Mouse (Mus musculus) olfactory bulb, adult 2 months (tissue): ENCODE measurements around the gene Gm17651. TPM values are rescaled to one million over a fixed set of nuclear protein-coding genes. Genes with fewer than 3 reads are reported as not detected.
A peak's percentile ranks its signal among the peaks of the same experiment; 100 is the strongest.

Experiments
- H3K27ac ChIP-seq: fragments of 200-500 bp; 2 replicates; pipeline ENCODE4 v1.5.1; 2012; ENCODE audit warnings: low read depth, low read length; ENCODE audit not compliant: insufficient read depth
- H3K4me1 ChIP-seq: fragments of 200-500 bp; 2 replicates; pipeline ENCODE4 v1.6.1; 2012; ENCODE audit warnings: low read length; ENCODE audit not compliant: control insufficient read depth, insufficient read depth
- H3K4me3 ChIP-seq: fragments of 200-500 bp; 2 replicates; pipeline ENCODE4 v1.5.1; 2012; ENCODE audit warnings: mild to moderate bottlenecking, low read depth, low read length, moderate library complexity; ENCODE audit not compliant: insufficient read depth
- CTCF ChIP-seq: fragments of 200-500 bp; IDR thresholded peaks from 2 replicates; pipeline ENCODE4 v1.5.1; 2012; ENCODE audit warnings: low read depth, mild to moderate bottlenecking, low read length, moderate library complexity; ENCODE audit not compliant: insufficient read depth
- POLR2A ChIP-seq: fragments of 200-500 bp; IDR thresholded peaks from 2 replicates; pipeline ENCODE4 v1.6.1; 2012; ENCODE audit warnings: mild to moderate bottlenecking, low read depth, low read length, moderate library complexity; ENCODE audit not compliant: insufficient read depth
- WGBS: fragments of 180-500 bp; shearing (Covaris S2); methylation state at CpG from one replicate; pipeline ENCODE4 v1.1.7; 2018; 5-methylcytosine and 5-hydroxymethylcytosine counted together
- polyA plus RNA-seq: library from polyadenylated mRNA; stranded (reverse); fragments of >200 nt; gene quantifications from 2 replicates; pipeline ENCODE4 v1.2.4, GENCODE M21; 2012; ENCODE audit warnings: low replicate concordance; ENCODE audit not compliant: missing spikeins, insufficient read depth, insufficient read length

Gm17651 gene
- polyA plus RNA-seq = not detected in 2 replicates

DNA sequence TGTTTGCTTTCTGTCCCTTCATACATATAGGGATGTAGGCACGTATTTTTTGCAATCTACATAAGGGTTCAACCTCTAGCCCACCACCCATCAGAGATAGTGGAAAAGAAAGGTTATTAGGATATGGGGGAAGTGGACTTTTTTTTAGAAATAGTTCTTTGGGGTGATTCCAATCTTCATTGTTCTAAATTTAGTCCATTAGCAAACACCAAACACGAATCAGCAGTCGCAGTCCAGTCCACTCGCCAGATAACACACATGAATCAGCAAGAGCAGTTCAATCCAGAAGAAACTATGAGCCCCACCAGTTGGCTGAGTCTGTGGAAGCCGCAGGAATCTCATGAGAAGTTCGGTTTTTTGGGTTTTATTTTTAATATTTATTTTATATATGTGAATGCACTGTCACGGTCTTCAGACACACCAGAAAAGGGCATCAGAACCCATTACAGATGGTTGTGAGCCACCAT is at the start of gene Gm17651:
Gm17651 (minus strand) TSS at position 51 of the 467 bp plus-strand sequence.
- H3K27ac ChIP-seq = no peak within 1 kb of the TSS
- H3K4me1 ChIP-seq = no peaks in the 10 kb centered on the region
- WGBS = 80% methylated on average over 7 of the region's 7 CpGs
- no peak within 1 kb of the TSS for H3K4me3 ChIP-seq
- TF ChIP-seq POLR2A = no peak
- TF ChIP-seq CTCF = no peak

DNA sequence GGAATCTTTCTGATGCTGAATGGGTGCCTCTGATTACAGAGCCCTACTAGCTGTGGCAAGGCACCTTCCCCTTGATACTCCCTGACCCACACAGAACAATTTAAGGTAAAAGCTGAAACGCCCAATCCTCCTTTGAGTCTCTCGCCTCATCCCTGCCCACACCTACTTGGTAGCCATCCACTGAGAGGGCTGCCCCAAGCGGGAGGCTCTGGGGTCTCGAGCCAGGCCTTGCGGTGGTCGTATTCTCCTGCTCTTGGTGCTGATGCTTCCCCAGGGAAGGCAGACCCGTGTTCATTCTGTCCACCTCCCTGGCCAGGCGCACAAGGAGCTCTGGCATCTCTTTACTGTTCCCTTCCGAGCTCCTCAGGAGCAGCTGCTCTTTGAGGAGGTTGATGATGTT is 44.6 kb upstream of the Gm17651 start:
- H3K4me1 ChIP-seq = peaks cover 9% of the 10 kb centered on the region
- 63% methylated on average over 9 of the region's 9 CpGs for whole genome bisulfite sequencing
- no peak for TF ChIP-seq POLR2A
- no peak for TF ChIP-seq CTCF
- peak overlapping the region; percentile 50; the same call in 1 of the 2 replicates for H3K27ac ChIP-seq
- H3K4me3 ChIP-seq = no peak overlapping the region

- WGBS = 98% methylated on average over 1 of the region's 1 CpGs
- no peak overlapping the region for H3K4me3 ChIP-seq
- no peak overlapping the region for H3K27ac ChIP-seq
- peaks cover 9% of the 10 kb centered on the region for H3K4me1 ChIP-seq
- TF ChIP-seq CTCF = no peak
- TF ChIP-seq POLR2A = no peak
Measured at GRCm38 (mm10) chr3:97715922-97716321, 41.4 kb upstream of the Gm17651 start.

- H3K4me3 ChIP-seq = no peak overlapping the region
- H3K4me1 ChIP-seq = peaks cover 8% of the 10 kb centered on the region; the same call in 1 of the 2 replicates
- 73% methylated on average over 5 of the region's 5 CpGs for WGBS
- TF ChIP-seq POLR2A (no peak), CTCF (no peak)
- H3K27ac ChIP-seq = no peak overlapping the region
Measured at GRCm38 (mm10) chr3:97710881-97711280, 36.4 kb upstream of the Gm17651 start.

DNA sequence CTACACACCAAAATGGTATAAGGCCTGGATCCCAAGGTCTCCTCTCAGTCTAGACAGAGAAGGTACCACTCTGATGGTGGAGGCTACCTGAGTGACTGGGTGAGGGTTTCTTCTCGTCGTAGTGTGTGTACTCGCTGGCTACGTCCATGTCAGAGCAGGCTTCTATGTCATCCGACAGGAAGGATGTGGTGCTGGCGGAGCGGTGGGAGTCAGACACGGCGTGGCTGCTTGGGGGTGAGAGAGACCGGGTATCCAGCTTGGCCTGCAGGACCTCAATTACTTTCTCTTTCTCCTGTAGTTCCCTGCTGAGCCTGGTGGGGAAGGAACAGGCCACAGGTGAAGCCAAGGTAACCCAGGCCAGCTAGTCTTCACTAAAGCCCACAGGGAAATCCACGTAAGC is 35.6 kb upstream of the Gm17651 start:
- Histone ChIP-seq H3K4me3 (no peak overlapping the region), H3K4me1 (peaks cover 8% of the 10 kb centered on the region; the same call in 1 of the 2 replicates), H3K27ac (no peak overlapping the region)
- WGBS = 93% methylated on average over 11 of the region's 11 CpGs
- TF ChIP-seq CTCF = no peak

- Histone ChIP-seq H3K27ac (no peak overlapping the region), H3K4me1 (peaks cover 8% of the 10 kb centered on the region; the same call in 1 of the 2 replicates), H3K4me3 (no peak overlapping the region)
- WGBS = 80% methylated on average over 4 of the region's 4 CpGs
- no peak for TF ChIP-seq POLR2A
- no peak for TF ChIP-seq CTCF
Measured at GRCm38 (mm10) chr3:97706561-97706960, 32.1 kb upstream of the Gm17651 start.

DNA sequence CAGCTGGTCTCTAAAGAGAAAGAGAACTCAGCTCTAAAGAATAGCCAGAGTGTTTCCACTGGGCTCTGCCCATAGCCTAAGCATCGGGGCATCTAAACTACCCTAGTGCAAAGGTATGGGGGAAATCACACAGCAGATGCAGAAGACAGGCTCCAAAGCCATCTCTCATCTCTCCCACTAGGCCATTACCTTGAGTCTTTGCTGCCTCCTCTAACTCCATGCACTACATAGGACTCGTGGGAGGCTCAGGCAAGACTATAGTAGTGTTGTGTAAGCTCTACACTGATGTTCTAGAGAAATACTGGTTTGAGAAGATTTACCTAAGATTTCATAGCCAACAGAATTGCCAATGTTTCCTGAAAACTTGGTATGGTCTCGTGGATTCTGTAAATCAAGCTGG is 31.0 kb upstream of the Gm17651 start:
- WGBS = 87% methylated on average over 3 of the region's 3 CpGs
- no peak for TF ChIP-seq CTCF
- TF ChIP-seq POLR2A = no peak

DNA sequence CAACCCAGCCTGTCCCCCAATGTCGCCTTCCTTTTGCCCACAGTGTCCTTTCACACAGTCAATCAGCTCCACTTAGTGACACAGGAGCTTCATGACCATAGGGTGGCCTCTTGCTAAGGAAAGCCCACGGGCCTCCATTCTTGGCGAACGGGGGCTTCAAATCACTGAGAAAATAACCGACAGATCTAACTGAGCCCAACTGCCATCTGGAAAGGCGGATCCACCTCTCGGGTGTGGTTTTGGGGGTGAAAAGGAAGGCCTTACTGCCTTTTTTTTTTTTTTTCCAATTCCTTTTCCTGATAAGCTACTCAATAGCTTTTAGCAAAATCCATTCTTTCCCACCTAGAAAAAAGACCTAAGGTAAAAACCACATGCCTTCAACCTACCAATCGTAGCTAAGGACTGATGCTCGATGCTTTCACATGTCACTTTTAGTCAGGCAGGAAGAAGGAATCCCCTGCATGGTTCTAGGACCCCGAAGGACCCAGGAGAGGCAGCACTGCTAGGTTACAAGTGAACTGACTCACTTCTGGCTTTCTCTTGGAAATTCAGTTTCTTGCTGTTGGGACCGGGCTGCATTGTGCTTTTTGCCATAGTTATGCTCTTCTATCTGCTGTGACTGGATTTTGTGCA is 28.1 kb upstream of the Gm17651 start:
- Histone ChIP-seq H3K4me3 (no peak overlapping the region), H3K27ac (no peak overlapping the region), H3K4me1 (no peaks in the 10 kb centered on the region)
- TF ChIP-seq POLR2A (no peak), CTCF (no peak)
- 90% methylated on average over 11 of the region's 11 CpGs for WGBS

More for the DNA sequence above, 31.0 kb upstream of the Gm17651 start:
- no peak overlapping the region for H3K4me3 ChIP-seq
- no peak overlapping the region for H3K27ac ChIP-seq
- peaks cover 8% of the 10 kb centered on the region; the same call in 1 of the 2 replicates for H3K4me1 ChIP-seq

- no peak overlapping the region for H3K4me3 ChIP-seq
- no peak overlapping the region for H3K27ac ChIP-seq
- no peaks in the 10 kb centered on the region for H3K4me1 ChIP-seq
- TF ChIP-seq POLR2A (no peak), CTCF (no peak)
- 66% methylated on average over 3 of the region's 3 CpGs for WGBS
Measured at GRCm38 (mm10) chr3:97701198-97701597, 26.7 kb upstream of the Gm17651 start.

GRCm38 (mm10) chr3:97699061-97699460 is 24.6 kb upstream of the Gm17651 start:
- no peaks in the 10 kb centered on the region for H3K4me1 ChIP-seq
- H3K4me3 ChIP-seq = no peak overlapping the region
- H3K27ac ChIP-seq = no peak overlapping the region
- TF ChIP-seq CTCF (no peak), POLR2A (no peak)
- 56% methylated on average over 3 of the region's 3 CpGs for WGBS
